9 mouse cellular contexts compared by ENCODE assay signal in genomic region chr7:112453805-112454214, GRCm38 (mm10). TPM values are rescaled to one million over a fixed set of nuclear protein-coding genes. Genes with fewer than 3 reads are reported as not detected.
DNase-seq lines count a peak whose midpoint lies in the region; ATAC-seq and TF ChIP-seq lines count a peak whose summit lies in the region.
"Had no signal": no experiment of that assay in that cellular context is flagged by ENCODE, and none has a peak within 500 bp of the region (broad histone marks: within the 10 kb centered on the region; RNA-seq: fewer than 3 reads in every experiment).

No protein-coding gene starts in this region.

- peak overlapping the region; percentile 18; the same call in 1 of the 2 replicates for H3K27ac ChIP-seq in hindbrain, embryonic 12.5 days
- no peak overlapping the region for H3K27ac ChIP-seq in hindbrain, embryonic 11.5 days (ENCODE audit: low read depth, low read length)
- peak overlapping the region; percentile 45 for H3K27ac ChIP-seq in embryonic facial prominence, embryonic 10.5 days (replicated peaks)
- H3K27ac ChIP-seq in lung, postnatal 0 days (ENCODE audit: low read length): peak overlapping the region; percentile 68
- H3K27ac ChIP-seq: midbrain, embryonic 12.5 days had no signal

- TF ChIP-seq EP300 in lung, postnatal 0 days (IDR thresholded peaks at IDR 0.05): no peak

- 11% methylated on average over 3 of the region's 3 CpGs for WGBS in hindbrain, embryonic 12.5 days
- 13% methylated on average over 3 of the region's 3 CpGs for WGBS in hindbrain, embryonic 11.5 days
- WGBS in embryonic facial prominence, embryonic 10.5 days: 5% methylated on average over 3 of the region's 3 CpGs
- WGBS in lung, postnatal 0 days: 24% methylated on average over 3 of the region's 3 CpGs

- no peak overlapping the region for H3K4me3 ChIP-seq in hindbrain, embryonic 12.5 days
- no peak overlapping the region for H3K4me3 ChIP-seq in hindbrain, embryonic 11.5 days (ENCODE audit: low read depth, low read length)
- H3K4me3 ChIP-seq in embryonic facial prominence, embryonic 10.5 days: peak overlapping the region; percentile 1; the same call in 1 of the 2 replicates
- H3K4me3 ChIP-seq in lung, postnatal 0 days (ENCODE audit: low read depth, low read length): no peak overlapping the region
- H3K4me3 ChIP-seq: midbrain, embryonic 12.5 days had no signal

- peaks cover 12% of the 10 kb centered on the region for H3K4me1 ChIP-seq in hindbrain, embryonic 12.5 days
- no peaks in the 10 kb centered on the region for H3K4me1 ChIP-seq in hindbrain, embryonic 11.5 days (replicated peaks; ENCODE audit: control insufficient read depth, insufficient read depth, low read length)
- peaks cover 45% of the 10 kb centered on the region for H3K4me1 ChIP-seq in embryonic facial prominence, embryonic 10.5 days
- peaks cover 18% of the 10 kb centered on the region; the same call in 1 of the 2 replicates for H3K4me1 ChIP-seq in lung, postnatal 0 days (ENCODE audit: insufficient read depth, low read depth, low read length)

- TF ChIP-seq CTCF in lung, postnatal 0 days (IDR thresholded peaks at IDR 0.05): no peak

- H3K4me2 ChIP-seq in hindbrain, embryonic 12.5 days (replicated peaks): no peak overlapping the region
- no peak overlapping the region for H3K4me2 ChIP-seq in hindbrain, embryonic 11.5 days (replicated peaks; ENCODE audit: low read depth, low read length)
- H3K4me2 ChIP-seq in lung, postnatal 0 days (replicated peaks; ENCODE audit: low read depth, low read length): no peak overlapping the region
- H3K4me2 ChIP-seq: midbrain, embryonic 12.5 days had no signal

- no peak for ATAC-seq in hindbrain, embryonic 12.5 days (ENCODE audit: low FRiP score)
- ATAC-seq in hindbrain, embryonic 11.5 days (ENCODE audit: low FRiP score): no peak
- peak; percentile 83 for ATAC-seq in lung, postnatal 0 days

- H3K27me3 ChIP-seq in hindbrain, embryonic 12.5 days: no peaks in the 10 kb centered on the region
- no peaks in the 10 kb centered on the region for H3K27me3 ChIP-seq in hindbrain, embryonic 11.5 days (ENCODE audit: control insufficient read depth, insufficient read depth, low read length)
- H3K27me3 ChIP-seq in embryonic facial prominence, embryonic 10.5 days (replicated peaks; ENCODE audit: low read depth, poor library complexity, severe bottlenecking): no peaks in the 10 kb centered on the region
- H3K27me3 ChIP-seq in lung, postnatal 0 days (replicated peaks; ENCODE audit: insufficient read depth, low read length): no peaks in the 10 kb centered on the region

- H3K9ac ChIP-seq in hindbrain, embryonic 12.5 days: no peak overlapping the region
- H3K9ac ChIP-seq in hindbrain, embryonic 11.5 days (ENCODE audit: low read depth, low read length): no peak overlapping the region
- no peak overlapping the region for H3K9ac ChIP-seq in lung, postnatal 0 days (replicated peaks; ENCODE audit: low read depth)
- H3K9ac ChIP-seq: midbrain, embryonic 12.5 days had no signal

- no peaks in the 10 kb centered on the region for H3K36me3 ChIP-seq in hindbrain, embryonic 12.5 days
- no peaks in the 10 kb centered on the region for H3K36me3 ChIP-seq in hindbrain, embryonic 11.5 days (ENCODE audit: control insufficient read depth, insufficient read depth, low read length)
- H3K36me3 ChIP-seq in embryonic facial prominence, embryonic 10.5 days (replicated peaks): no peaks in the 10 kb centered on the region
- no peaks in the 10 kb centered on the region for H3K36me3 ChIP-seq in lung, postnatal 0 days (ENCODE audit: insufficient read depth, low read length)
- H3K36me3 ChIP-seq: midbrain, embryonic 12.5 days had no signal

- no peak for DNase-seq in hindbrain, embryonic 11.5 days (ENCODE audit: low spot score)
- peak; percentile 62 for DNase-seq in Muller cell, postnatal 12 days (ENCODE audit: inconsistent ontology term)
- peak; percentile 59 for DNase-seq in embryonic facial prominence, embryonic 10.5 days (ENCODE audit: low spot score)
- DNase-seq in lung, postnatal 0 days (ENCODE audit: low spot score): peak; percentile 76
- DNase-seq in layer of hippocampus, adult 11-12 months (ENCODE audit: low spot score): no peak
- no peak for DNase-seq in gastrocnemius, postnatal 4 days (ENCODE audit: low spot score in 2 of 2)
- no peak for DNase-seq in left cerebral cortex, adult 18-20 months (ENCODE audit: low spot score in 2 of 2)

- no peaks in the 10 kb centered on the region for H3K9me3 ChIP-seq in hindbrain, embryonic 12.5 days (replicated peaks)
- H3K9me3 ChIP-seq in hindbrain, embryonic 11.5 days (ENCODE audit: control insufficient read depth, low read length): no peaks in the 10 kb centered on the region
- no peaks in the 10 kb centered on the region for H3K9me3 ChIP-seq in embryonic facial prominence, embryonic 10.5 days
- H3K9me3 ChIP-seq in lung, postnatal 0 days (ENCODE audit: low read length): no peaks in the 10 kb centered on the region
- H3K9me3 ChIP-seq: midbrain, embryonic 12.5 days had no signal

RNA-seq across cellular contexts. Expression of gene Parva, which starts 26.5 kb away (rescaled TPM):
- 66.2 and 74.8 TPM in 2 replicates for polyA plus RNA-seq in hindbrain, embryonic 12.5 days (2016; fragmentation: Nextera tagmentation; extraction: Ambion mirVana)
- 47.2 TPM in 2 replicates for polyA plus RNA-seq in hindbrain, embryonic 11.5 days (2014; fragmentation: Nextera tagmentation; extraction: Ambion mirVana)
- 62.7 and 70.3 TPM in 2 replicates for polyA plus RNA-seq in embryonic facial prominence, embryonic 10.5 days (2016; fragmentation: Nextera tagmentation; extraction: Ambion mirVana)
- polyA plus RNA-seq in lung, postnatal 0 days (2015; fragmentation: Nextera tagmentation; extraction: Ambion mirVana): 70.0 and 79.3 TPM in 2 replicates
- 10 to 100 TPM; 73.8 to 77.9 TPM for total RNA-seq in gastrocnemius, postnatal 4 days (2021)
- total RNA-seq in left cerebral cortex, adult 18-20 months (2021): 10 to 100 TPM; 49.5 to 50.7 TPM

Comparison
In these comparisons a context has a peak if more than half of its experiments do, and no peak if none do; other contexts are left out.
1. DNase-seq: peak in Muller cell, postnatal 12 days (single experiment), embryonic facial prominence, embryonic 10.5 days (single experiment) and lung, postnatal 0 days (single experiment); none in hindbrain, embryonic 11.5 days (single experiment), layer of hippocampus, adult 11-12 months (single experiment), gastrocnemius, postnatal 4 days (0 of 2) and left cerebral cortex, adult 18-20 months (0 of 2).